Mouse (Mus musculus): ENCODE data around the gene Cbll1. TPM values are rescaled to one million over a fixed set of nuclear protein-coding genes. Genes with fewer than 3 reads are reported as not detected.
"Not testable (repeated sequence)": the region's sequence is repeated elsewhere in the genome, so short reads cannot be mapped to it uniquely, and the experiment has no call there.

Cbll1 gene
- total RNA-seq, 2 experiments from 2014 or later: 10.1 to 11.1 TPM

DNA sequence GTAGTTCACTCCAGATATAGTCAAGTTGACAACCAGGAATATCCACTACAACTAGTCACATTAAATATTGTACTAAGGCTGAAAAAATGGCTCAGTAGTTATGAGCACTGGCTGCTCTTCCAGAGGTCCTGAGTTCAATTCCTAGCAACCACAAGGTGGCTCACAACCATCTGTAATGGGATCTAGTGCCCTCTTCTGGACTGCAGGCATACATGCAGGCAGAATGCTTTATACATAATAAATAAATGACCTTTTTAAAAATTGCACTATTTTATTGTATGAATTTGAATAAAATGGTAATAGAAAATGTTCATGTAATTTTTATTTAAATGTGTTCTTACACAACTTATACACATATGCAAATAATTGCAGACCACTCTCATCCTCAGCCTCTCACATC is 3.8 kb upstream of the Cbll1 start:
- no peak for DNase-seq (ENCODE audit: low spot score)
- intact Hi-C loops (cut with DNase I): loop anchor here (10.0 kb wide), 2 partner anchors 128 to 388 kb away; no protein-coding TSS in a partner anchor

DNA sequence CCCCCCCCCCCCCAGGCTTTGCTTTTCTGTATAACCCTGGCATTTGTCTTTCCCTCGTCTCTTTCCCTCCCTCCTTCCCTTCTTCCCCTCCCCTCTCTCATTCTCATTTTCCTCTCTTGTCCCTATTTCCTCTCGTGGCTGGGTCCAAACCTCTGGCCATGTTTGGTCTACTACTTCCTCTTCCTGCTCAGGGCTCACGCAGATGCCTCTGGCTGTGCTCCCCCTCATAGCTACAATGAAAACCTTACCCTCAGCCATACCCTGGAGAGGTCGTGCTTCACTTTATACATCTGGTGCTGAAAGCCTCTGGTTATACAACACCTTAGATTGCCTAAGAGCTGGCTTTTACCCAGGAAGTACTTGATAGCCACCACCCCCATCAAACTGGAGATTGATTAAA is 1.9 kb upstream of the Cbll1 start:
- DNase-seq (ENCODE audit: low spot score): no peak
- intact Hi-C loops (cut with DNase I): loop anchor here (10.0 kb wide), 2 partner anchors 126 to 386 kb away; no protein-coding TSS in a partner anchor

DNA sequence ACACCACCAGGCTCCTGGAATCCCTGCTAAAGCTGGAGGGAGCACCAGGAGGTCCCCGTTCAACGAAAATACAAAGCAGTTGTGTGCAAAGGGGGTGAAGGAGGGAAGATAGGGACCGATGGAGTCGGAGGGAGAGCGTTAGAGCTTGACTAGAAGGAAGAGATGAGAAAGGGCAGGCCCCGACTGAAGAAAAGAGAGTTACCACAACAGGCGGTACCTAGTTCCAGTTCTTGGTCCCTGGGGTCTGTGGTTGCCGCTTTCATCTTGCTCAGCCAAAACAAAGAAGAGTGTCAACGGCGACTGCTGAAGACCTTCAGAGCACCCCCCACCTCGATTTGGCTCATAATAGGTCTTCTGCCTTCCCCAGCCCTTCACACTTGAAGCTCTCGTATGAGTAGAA is 780 bp upstream of the Cbll1 start:
- intact Hi-C loops (cut with DNase I): loop anchor here (10.0 kb wide), 2 partner anchors 125 to 385 kb away; no protein-coding TSS in a partner anchor
- no peak for DNase-seq (ENCODE audit: low spot score)

DNA sequence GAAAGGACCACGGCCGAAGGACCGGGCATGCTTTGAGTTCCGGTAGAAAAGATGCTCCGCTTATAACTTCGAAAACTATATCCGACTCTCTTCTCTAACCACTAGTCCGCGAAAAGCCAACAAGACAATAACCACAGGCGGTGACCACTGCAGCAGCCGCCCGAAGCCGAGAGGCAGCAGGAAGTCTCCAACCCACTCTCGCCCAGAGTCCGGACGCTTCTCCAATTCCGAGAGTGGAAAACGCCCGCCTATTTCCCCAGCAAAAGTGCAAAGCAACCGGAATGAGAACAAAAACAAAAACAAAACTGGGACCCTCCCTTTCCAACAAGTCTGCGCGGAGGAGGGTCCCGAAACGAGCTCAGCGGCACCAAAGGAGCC is 491 bp downstream of the Cbll1 start:
- intact Hi-C loops (cut with DNase I): loop anchor here (5.0 kb wide), 1 partner anchor 153 kb away; the partner anchor contains the start of genes Cog5 and Dus4l
- DNase-seq (ENCODE audit: low spot score): no peak

DNA sequence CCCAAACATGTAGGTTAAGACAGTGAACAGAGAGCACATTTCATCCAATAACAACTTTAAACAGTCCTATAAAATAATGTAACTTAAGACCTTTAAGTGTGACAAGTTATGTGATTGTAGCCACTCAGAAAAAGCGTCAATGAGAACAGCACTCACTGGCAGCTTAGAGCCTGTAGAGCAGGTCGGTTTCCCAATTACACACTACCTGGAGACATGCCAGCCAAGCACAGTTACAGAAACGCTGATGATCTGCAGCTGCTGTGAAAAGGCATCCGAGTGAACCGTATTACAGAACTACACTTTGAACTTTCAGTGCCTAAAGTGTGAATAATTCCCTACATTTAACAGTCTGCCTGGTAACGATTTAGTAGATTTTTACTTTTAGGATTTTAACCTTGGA is 13.0 kb downstream of the Cbll1 start:
- DNase-seq (ENCODE audit: low spot score): no peak
- intact Hi-C loops (cut with DNase I): no loop called here

DNA sequence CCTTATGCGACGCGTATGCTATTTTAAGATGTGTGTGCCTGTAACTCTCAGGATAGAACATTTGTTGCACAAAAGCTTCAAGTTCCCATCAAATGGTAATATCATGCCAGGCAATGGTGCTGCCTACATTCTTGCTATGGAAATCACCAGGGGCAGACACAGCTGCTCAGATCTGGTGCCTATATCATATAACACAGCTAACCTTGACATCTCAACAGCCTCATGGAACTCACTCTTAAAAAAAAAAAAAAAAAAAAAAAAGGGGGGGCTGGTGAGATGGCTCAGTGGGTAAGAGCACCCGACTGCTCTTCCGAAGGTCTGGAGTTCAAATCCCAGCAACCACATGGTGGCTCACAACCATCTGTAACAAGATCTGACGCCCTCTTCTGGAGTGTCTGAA is 21.2 kb downstream of the Cbll1 start:
- intact Hi-C loops (cut with DNase I): not testable (repeated sequence)

DNA sequence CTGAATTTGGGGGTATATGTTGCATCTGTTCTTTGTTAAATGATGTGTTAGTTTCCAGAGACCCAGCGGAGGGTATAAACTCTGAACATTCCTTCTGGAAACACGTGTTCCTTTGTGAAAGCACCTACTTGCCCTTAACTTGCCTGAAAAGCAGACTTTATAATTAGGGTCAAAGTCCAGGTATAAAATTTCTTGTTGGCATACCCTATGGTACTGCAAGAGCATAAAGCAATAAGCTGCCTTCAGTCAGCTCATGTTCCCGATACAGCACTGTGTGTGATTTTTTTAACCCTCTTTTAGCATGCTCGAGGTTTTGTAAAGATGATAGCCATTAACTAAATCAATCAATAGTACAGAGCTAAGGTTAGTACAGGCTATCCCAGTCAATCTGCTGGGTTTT is 36.8 kb downstream of the Cbll1 start:
- no peak for DNase-seq (ENCODE audit: low spot score)
- intact Hi-C loops (cut with DNase I): no loop called here

More for the DNA sequence above, 21.2 kb downstream of the Cbll1 start:
- not testable (repeated sequence) for DNase-seq (ENCODE audit: low spot score)

DNA sequence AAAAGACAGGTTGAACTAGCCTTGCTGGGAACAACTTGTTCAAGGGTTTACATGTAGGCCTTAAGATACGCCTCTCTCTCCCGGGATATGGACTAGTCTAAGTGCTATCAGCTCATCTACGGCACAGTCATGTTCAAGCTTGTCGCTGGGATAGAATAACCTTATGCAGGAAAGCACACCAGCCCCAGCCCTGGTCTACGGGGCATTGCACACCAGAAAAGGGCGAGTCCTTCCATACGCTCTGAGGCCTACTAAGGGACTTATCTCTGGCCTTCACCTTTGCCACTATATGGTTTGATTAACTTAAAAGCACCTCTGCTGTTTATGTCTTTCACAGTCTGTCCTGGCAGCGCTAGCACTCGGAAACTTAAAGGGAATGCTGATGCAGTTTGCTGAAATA is 38.0 kb downstream of the Cbll1 start:
- no peak for DNase-seq (ENCODE audit: low spot score)
- intact Hi-C loops (cut with DNase I): no loop called here

DNA sequence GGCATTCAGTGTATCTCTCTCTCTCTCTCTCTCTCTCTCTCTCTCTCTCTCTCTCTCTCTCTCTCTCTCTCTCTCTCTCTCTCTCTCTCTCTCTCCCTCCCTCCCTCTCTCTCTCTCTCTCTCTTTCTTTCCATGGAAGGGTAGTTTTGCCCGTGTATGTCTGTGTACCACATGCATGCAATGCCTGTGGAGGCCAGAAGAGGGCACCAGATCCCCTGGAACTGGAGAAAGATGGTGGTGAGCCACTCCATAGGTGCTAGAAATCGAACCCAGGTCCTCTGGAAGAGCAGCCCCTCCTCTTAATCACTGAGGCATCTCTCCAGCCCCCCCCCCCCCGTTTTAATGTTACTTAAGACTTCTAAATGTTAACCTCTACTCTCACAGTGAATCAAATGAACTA is 39.1 kb downstream of the Cbll1 start:
- DNase-seq (ENCODE audit: low spot score); intact Hi-C loops (cut with DNase I): not testable (repeated sequence)

DNA sequence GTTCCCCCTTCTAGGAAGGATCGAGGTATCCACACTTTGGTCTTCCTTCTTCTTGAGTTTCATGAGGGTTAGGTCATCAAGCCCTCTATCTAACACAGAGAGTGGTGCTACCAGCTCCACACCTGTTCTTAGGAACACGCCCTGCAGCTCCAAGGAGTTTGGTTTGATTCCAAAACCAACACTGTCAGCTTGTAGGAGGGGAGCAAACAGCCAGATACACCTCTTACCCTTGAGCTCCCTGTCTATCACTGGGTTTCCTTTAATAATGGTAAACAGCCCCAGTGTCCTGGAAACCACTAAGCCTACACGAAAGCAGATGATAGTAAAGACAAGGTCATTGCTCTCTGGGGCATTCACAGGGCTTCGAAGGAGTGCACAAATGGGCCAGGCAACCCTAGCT is 40.9 kb downstream of the Cbll1 start:
- intact Hi-C loops (cut with DNase I): no loop called here

DNA sequence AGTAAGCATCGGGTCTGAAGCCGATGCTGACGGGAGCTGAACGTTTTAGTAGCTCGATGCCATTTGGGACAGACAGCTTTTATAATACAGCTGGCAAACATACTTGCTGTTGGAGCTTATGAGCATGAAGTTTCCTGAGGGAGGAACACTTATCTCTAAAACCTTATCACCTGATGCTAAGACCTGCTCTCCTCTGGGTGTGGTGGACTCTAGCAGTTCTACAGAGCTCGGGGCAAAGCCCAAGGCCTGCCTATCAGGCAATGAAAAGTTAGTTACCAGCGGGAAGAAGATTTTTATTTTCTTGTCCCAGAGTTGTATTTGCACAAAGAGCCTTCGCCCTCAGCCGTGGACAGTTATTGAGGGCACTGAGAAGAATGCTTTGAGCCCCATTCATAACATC is 43.1 kb downstream of the Cbll1 start:
- no peak for DNase-seq (ENCODE audit: low spot score)
- intact Hi-C loops (cut with DNase I): no loop called here

More for the DNA sequence above, 40.9 kb downstream of the Cbll1 start:
- no peak for DNase-seq (ENCODE audit: low spot score)

DNA sequence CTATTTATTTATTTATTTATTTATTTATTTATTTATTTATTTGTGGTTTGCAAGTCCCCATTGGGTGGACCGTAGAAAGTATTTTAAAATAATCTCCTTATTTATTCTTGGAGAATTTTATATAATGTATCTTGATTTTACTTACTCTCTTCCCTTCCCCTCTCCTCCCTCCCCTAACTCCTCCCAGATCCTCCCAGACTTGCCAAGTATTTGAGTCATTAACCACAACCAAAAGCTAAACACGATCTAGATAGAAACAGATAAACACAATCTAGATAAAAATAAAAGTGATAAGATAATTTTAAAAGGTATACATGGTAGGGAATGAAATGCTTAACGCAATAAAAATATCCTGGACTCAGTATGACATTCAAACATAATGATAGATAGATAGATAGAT is 50.1 kb downstream of the Cbll1 start:
- DNase-seq (ENCODE audit: low spot score): no peak
- intact Hi-C loops (cut with DNase I): no loop called here

DNA sequence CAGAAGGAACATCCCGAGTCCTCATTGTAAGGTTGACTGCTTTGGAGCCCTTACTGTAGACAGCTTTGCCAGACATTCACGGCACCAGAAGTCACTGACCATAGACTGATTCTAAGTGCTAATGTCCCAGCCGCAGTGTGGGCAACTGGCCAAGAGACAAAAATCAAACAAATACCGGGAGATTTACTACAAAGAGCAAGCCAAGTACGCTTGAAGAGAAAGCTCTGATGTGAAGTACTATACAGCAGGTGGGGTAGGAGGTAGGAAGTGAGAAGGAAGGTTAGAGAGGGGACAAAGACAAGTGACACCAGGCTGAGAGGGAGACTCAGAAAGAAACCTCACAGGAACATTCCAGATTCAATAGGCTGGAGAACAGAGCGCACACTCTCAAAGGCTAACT is 54.6 kb downstream of the Cbll1 start:
- intact Hi-C loops (cut with DNase I): no loop called here
- DNase-seq (ENCODE audit: low spot score): no peak

DNA sequence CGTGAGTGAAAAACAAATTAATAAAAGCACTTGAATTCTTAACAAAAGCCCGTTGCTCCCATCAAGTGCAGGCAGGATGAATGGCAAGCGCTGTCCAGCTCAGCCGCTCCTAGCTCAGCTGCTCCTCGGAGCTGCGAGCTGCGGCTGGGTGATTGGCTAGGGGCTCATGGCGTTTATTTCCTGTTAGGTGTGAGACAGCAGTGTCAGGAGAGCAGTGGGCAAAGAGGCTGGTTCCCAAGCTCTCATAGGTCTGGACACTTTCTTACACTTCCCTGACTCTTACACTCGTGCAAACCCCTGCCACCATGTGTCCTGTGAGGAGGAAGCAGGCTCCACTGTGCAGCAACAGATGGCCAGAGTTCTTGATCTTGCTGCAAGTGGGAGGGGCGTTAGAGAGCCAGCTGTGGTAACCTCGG is 55.3 kb downstream of the Cbll1 start:
- intact Hi-C loops (cut with DNase I): no loop called here
- no peak for DNase-seq (ENCODE audit: low spot score)

DNA sequence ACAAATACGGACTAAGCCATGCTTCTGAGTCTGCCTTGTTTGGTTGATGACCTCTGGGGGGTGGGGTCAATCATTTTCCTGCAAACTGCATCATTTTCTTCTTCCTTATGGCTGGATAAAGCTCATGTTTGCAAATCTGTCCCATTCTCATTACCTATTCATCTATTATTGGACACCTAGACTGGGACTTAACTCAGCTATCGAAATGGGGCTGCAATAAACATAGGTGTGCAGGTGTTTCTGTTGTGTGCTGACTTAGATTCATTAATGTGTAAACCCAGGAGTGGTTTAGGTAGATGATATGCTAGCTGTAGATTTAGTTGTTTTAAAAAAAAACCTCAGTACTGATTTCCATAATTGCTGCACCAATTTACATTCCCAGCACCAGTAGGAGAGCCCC is 59.8 kb downstream of the Cbll1 start:
- DNase-seq (ENCODE audit: low spot score): no peak
- intact Hi-C loops (cut with DNase I): no loop called here

DNA sequence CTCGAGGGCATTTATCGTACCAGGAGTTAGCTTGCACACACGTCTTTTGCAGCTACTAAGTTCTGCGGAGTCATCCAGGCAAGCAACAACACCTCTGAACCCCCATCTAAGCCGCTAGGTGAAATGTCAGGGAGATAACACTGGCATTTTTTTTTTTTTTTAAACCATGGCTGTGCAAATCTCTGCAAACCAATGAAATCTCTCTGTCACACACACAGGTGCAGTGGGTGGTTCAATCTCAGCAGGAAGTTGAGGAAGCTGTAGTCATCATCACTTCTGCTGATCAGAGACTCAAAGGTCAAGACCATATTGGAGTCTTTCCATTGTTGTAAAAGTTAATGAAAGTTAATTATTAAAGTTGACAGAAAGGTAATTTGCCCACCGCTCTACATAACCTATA is 61.6 kb downstream of the Cbll1 start:
- intact Hi-C loops (cut with DNase I): no loop called here
- DNase-seq (ENCODE audit: low spot score): no peak

Other genes starting within 250 kb of the Cbll1 start
- 10 to 100 TPM; 87.5 to 89.2 TPM for gene Lamb1, start 234.4 kb downstream of the Cbll1 start, total RNA-seq (2021)
- gene Dld, start 148.2 kb downstream of the Cbll1 start, total RNA-seq (2021): 100 to 1,000 TPM; 420 to 439 TPM
- 1 to 10 TPM; 2.1 to 2.3 TPM for gene Slc26a3, start 108.7 kb downstream of the Cbll1 start, total RNA-seq (2021)
- gene Slc26a4, start 60.4 kb upstream of the Cbll1 start, total RNA-seq (2021): under 1 TPM; 0.08 to 0.13 TPM
- gene Bcap29, start 135.0 kb upstream of the Cbll1 start, total RNA-seq (2021): 10 to 100 TPM; 30.6 to 34.5 TPM
- 1 to 10 TPM; 7.4 to 8.5 TPM for gene Dus4l, start 155.2 kb upstream of the Cbll1 start, total RNA-seq (2021)
- 10 to 100 TPM; 49.6 to 53.9 TPM for gene Cog5, start 155.3 kb upstream of the Cbll1 start, total RNA-seq (2021)
- gene Gpr22, start 214.3 kb upstream of the Cbll1 start, total RNA-seq (2021): 10 to 100 TPM; 19.5 to 20.5 TPM

Data from heart, postnatal 25 days (tissue).